Mouse (Mus musculus): ENCODE measurements around the gene Lpgat1. TPM values are rescaled to one million over a fixed set of nuclear protein-coding genes. Genes with fewer than 3 reads are reported as not detected.

Lpgat1 gene
- total RNA-seq, 4 experiments from 2014 or later, result 184 to 194 (median 190) TPM

- DNase-seq (ENCODE audit: low spot score in 2 of 2), result no peak
Measured at GRCm38 (mm10) chr1:191733822-191734221, 16.2 kb downstream of the Lpgat1 start.

- DNase-seq (ENCODE audit: low spot score in 2 of 2), result no peak
Measured at GRCm38 (mm10) chr1:191736425-191736824, 18.8 kb downstream of the Lpgat1 start.

DNA sequence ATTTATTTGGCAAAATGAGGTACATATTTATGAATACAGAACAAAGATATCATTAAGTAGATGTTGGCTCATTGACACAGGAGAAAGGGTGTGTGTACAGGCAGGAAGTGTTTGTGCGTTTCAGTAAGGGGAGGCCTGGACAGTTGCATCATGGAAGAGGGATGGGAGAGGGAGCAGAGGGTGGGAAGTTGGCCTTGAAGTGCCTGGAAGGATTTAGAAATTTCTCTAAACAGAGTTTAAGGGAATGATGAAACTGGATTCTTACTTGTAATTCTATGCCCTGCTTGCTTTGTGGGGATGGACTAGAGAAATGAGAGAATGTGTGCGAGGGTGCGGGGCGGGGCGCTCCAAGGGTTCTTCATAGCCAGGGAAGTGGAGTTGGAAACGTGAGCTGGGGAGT is 20.2 kb downstream of the Lpgat1 start:
- no peak for DNase-seq (ENCODE audit: low spot score in 2 of 2)

- no peak for DNase-seq (ENCODE audit: low spot score in 2 of 2)
Measured at GRCm38 (mm10) chr1:191738726-191739125, 21.1 kb downstream of the Lpgat1 start.

DNA sequence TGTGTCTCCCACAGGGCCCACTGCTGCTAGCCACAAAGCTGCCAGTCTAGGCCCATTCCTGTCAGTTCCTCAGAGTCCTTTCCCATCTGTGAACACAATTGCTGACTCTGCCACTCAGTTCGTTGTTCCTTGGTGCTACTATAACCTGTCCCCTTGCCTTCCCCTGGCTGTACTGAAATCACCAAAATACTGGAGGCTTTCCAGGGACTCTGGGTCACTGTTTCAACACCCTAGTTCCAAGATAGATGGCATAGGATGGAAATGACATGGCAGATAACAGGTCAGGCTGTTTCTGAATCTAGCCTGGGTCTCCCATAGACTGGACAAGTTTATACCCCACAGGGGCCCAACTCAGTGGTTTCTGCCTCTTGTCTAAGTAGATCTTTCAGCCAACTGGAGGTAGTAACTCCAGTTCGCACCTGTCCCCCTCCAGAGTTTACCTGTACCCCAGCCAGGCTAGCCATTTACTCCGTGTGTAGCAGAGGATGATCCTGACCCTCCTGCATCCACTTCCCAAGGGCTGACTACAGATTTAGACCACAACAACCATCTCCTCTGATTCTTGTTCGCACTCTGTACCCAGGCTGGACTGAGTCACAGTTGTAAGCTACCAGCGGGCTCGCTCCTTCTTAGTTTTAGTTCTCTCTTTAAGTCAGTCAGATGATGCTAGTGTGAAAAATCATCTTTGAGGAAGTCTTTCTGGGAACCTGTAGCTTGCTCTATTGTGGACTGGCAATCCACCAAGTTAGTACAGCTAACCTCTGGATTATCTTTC is 23.1 kb downstream of the Lpgat1 start:
- DNase-seq (ENCODE audit: low spot score in 2 of 2), result no peak

DNA sequence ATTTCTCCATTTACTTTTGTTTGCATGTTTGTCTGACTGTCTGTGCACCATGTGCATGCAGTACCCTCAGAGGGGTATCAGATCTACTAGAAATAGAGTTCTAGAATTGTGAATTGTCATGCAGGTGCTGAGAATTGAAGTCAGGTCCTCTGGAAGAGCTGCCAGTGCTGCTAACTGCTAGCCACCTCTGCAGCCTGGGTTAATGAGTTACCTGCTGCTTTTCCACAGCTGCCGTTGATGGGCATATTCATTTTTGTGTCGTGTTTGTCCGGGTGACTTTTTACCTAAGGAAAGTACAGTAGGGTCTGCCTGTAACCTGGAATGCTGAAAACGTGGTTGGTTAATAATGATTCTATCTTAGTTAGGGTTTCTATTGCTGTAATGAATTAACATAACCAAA is 24.0 kb downstream of the Lpgat1 start:
- no peak for DNase-seq (ENCODE audit: low spot score in 2 of 2)

- no peak for DNase-seq (ENCODE audit: low spot score in 2 of 2)
Measured at GRCm38 (mm10) chr1:191748431-191748830, 30.8 kb downstream of the Lpgat1 start.

- DNase-seq (ENCODE audit: low spot score in 2 of 2), result no peak
Measured at GRCm38 (mm10) chr1:191756520-191757199, 39.0 kb downstream of the Lpgat1 start.

DNA sequence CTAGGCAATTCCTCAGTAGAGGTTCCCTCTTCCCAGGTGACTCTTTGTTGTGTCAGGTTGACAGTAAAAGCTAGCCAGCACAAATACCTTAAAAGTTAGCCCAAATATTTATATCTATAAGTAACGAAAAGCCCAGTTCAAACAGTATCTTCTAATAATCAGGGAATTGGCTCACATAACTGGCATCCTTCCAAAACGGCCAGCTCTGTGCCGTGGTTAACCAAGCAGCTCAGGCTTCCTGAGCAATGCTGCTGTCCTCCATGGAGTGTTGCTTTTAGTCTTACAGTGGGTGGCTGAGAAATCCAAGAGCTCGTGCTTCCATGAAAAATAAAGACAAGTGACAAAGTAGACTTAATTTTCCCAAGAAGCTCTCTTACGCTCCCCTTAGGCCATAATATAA is 56.5 kb downstream of the Lpgat1 start:
- no peak for DNase-seq (ENCODE audit: low spot score in 2 of 2)

- no peak for DNase-seq (ENCODE audit: low spot score in 2 of 2)
Measured at GRCm38 (mm10) chr1:191775116-191775515, 57.5 kb downstream of the Lpgat1 start.

DNA sequence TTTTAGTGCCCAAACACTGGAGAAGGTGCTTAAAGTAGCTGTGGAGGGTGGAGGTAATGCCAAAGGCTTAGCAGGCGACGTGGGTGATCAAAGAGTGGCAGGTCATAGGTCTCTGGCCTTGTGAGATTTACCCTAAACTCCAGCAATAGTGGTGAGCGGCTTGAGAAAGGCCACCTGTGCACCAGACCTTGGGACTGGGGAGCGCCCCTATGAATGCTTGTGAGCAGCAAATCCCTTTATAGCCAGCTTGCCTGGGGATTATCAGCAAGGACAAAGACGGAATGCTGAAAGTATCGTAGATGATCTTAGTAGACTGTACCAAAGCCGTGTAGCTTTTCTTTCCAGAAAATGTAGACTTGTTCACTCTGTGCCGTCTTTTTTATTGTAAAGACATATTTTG is 59.9 kb downstream of the Lpgat1 start:
- no peak for DNase-seq (ENCODE audit: low spot score in 2 of 2)

DNA sequence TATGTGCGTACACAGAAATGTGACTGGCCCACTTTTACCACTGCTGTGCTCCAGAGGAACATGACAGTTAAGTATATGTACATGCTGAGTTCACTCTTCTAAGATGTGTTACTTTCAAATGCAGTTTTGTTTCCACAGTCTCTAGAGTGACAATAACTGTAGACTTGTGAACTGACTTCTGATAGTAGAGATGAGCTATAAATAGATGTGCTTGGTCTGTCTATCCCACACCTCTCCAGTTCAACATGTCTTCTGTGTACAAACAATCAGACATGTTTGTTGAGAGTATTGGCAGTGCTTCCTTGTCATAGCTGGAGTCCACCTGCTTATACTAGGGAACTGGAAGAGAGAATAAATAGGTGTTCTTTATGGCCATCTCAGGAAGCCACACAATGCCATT is 62.8 kb downstream of the Lpgat1 start:
- no peak for DNase-seq (ENCODE audit: low spot score in 2 of 2)

DNA sequence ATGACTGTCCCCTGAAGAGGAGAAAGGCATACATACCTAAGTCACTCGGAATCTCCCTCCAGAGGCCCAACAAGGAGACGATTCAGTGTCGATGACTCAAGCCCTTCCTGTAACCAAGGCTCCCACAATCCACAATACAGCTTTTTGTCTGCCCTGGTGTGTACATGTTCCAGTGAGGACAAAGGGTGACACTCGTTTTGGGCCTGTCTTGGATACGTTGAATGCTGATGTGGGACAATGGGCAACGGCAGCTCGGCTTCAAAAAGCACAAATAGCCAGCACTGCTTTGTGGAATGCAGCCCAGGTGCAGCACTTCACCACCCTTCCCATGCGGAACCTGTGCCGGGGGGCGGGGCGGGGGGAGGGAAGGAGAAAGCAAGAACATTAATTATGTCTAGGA is 67.5 kb downstream of the Lpgat1 start:
- no peak for DNase-seq (ENCODE audit: low spot score in 2 of 2)

GRCm38 (mm10) chr1:191786255-191786654 is 68.6 kb downstream of the Lpgat1 start:
- no peak for DNase-seq (ENCODE audit: low spot score in 2 of 2)

DNA sequence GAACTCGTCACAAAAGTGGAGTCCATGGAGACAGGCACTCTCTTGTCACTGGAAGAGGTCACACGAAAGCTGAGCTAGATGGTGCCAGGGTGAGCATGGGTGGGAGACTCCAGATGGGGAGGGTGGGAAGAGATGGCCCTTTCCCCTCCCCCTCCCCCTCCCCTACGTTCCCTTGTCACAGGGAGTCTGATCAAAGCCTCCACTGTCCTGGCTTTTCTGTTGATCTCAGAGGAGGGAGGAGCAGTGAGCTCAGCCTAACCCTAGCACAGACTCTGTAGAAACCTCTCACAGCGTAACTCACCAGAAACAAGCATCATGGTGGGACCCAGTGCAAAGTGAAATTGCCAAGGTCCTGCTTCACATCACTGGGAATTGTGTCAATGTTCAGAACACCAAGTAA is 69.7 kb downstream of the Lpgat1 start:
- DNase-seq (ENCODE audit: low spot score in 2 of 2), result peak in 1 of 2 experiments; percentile 55

DNA sequence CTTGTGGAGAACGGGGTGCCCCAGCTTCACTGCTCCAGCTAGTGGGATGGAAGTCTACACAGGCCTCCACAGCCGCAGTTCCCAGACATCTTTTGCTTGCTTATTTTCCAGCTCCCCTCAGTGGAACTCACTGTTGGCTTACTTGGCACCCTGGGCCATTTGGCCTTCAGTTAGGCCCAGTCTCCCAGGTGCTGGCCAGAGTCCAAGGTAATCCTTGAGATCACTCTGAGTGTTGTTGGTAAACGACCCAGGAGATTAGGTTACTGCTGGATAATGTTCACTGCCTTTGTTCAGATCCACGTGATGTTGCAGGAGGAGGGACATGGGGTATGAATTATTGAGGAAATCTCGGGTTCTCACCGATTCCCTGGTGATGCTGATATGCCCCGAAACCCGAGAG is 75.4 kb downstream of the Lpgat1 start:
- DNase-seq (ENCODE audit: low spot score in 2 of 2), result no peak

DNA sequence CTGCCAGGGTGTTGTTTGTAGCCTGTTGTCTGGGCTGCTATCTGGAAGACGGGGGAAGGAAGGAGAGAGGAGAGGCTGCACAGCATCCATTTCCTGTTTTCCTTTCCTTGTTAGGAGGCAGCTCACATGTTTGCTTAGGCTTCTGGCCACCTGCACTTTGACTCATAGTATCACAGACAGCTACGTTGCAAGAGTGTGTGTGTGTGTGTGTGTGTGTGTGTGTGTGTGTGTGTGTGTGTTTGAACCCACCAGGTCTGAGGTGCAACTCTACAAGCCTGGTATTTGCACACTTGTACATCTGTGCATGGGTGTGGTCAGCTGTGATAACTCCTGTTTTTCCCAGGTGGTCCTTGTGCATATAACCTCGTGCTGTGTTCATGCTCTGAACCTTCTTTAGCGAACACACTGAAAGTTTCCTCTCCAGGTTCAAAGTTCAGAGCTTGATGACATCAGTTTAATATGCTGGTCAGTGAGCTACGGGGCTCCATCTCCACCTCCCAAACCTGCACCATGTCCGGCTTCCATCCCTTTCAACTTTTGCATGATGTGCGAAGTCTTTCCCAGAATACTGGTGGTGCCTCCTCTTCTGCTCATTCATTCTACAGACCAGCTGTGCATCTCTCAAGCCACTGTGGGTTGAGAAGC is 76.4 kb downstream of the Lpgat1 start:
- no peak for DNase-seq (ENCODE audit: low spot score in 2 of 2)

- no peak for DNase-seq (ENCODE audit: low spot score in 2 of 2)
Measured at GRCm38 (mm10) chr1:191796238-191796896, 78.7 kb downstream of the Lpgat1 start.

DNA sequence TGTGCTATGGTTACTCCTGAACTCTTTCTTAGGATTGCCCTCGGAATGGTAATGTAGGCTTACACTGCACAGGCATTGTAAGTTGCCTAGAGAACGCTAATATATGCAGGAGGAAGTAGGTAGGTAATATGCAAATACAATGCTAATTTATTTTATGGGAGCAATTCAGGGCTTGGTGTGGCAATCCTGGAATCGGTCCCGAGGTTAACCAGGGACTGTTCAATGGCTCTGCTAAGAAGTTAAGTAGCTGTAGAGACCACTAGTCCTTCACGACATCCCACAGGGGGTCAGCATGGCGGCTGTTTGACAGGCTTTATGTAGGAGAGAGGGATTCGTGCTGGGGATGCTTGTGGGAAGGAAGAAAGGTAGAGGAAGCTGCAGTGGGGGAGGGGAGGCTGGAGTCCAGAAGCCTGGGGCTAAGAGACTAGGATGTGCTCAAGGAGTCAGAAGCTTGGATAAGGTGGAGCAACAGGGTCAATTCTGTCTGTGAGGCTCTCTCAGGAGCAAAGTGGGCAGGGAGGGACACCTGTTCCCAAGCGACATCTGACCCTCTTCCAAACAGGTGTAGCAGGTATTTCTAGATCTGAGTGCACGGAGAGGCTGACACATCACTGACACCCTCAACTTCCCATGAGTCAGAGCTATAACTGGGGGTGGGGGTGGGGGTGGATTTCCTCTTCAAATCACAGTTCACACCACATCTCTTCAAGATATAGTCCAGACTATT is 84.6 kb downstream of the Lpgat1 start:
- DNase-seq (ENCODE audit: low spot score in 2 of 2), result no peak

GRCm38 (mm10) chr1:191802820-191803655 is 85.4 kb downstream of the Lpgat1 start:
- peak in 1 of 2 experiments; percentile 59 for DNase-seq (ENCODE audit: low spot score in 2 of 2)
